Comparison of ENCODE assay signal across 20 mouse cellular contexts in genomic region chr9:23115026-23115425, GRCm38 (mm10).
A peak's percentile ranks its signal among the peaks of the same experiment; 100 is the strongest.
DNase-seq lines count a peak whose midpoint lies in the region; ATAC-seq lines count a peak whose summit lies in the region.
"Had no signal": no experiment of that assay in that cellular context is flagged by ENCODE, and none has a peak within 500 bp of the region (broad histone marks: within the 10 kb centered on the region; RNA-seq: fewer than 3 reads in every experiment).

No protein-coding gene starts in this region.

- no peak overlapping the region for H3K9ac ChIP-seq in heart, embryonic 12.5 days
- H3K9ac ChIP-seq: forebrain, embryonic 13.5 days; forebrain, postnatal 0 days; hindbrain, embryonic 14.5 days had no signal

- no peak overlapping the region for H3K4me2 ChIP-seq in heart, embryonic 12.5 days
- H3K4me2 ChIP-seq: forebrain, embryonic 13.5 days; hindbrain, embryonic 14.5 days had no signal

- H3K9me3 ChIP-seq in heart, embryonic 12.5 days (replicated peaks): no peaks in the 10 kb centered on the region
- H3K9me3 ChIP-seq: embryonic facial prominence, embryonic 10.5 days; forebrain, embryonic 13.5 days; hindbrain, embryonic 10.5 days had no signal

- H3K27me3 ChIP-seq in heart, embryonic 12.5 days (replicated peaks): no peaks in the 10 kb centered on the region
- H3K27me3 ChIP-seq: CH12.LX; forebrain, embryonic 13.5 days; Patski had no signal

- H3K36me3 ChIP-seq in heart, embryonic 12.5 days: no peaks in the 10 kb centered on the region
- H3K36me3 ChIP-seq: embryonic facial prominence, embryonic 10.5 days; hindbrain, embryonic 10.5 days had no signal

- peak; percentile 41; the same call in 1 of the 2 replicates for ATAC-seq in heart, embryonic 12.5 days (ENCODE audit: insufficient number of reproducible peaks, low FRiP score)
- ATAC-seq: activated CD4-positive, CD25-positive, alpha-beta regulatory T cell, adult 4 months; forebrain, embryonic 13.5 days; forebrain, postnatal 0 days; intestine, postnatal 0 days; Patski had no signal

- peaks cover 17% of the 10 kb centered on the region for H3K4me1 ChIP-seq in heart, embryonic 12.5 days (replicated peaks)
- H3K4me1 ChIP-seq: embryonic facial prominence, embryonic 10.5 days; forebrain, embryonic 13.5 days; hindbrain, embryonic 10.5 days had no signal

- no peak for DNase-seq in heart, postnatal 10 days
- peak; percentile 17 for DNase-seq in ovary, postnatal 36 days (ENCODE audit: low spot score)
- no peak for DNase-seq in ovary, postnatal 14 days (ENCODE audit: low spot score)
- DNase-seq in adrenal gland, postnatal 14 days: peak; percentile 80
- no peak for DNase-seq in cerebellum, adult 8-10 months
- DNase-seq in layer of hippocampus, postnatal 36 days: no peak
- DNase-seq: cerebellum, adult 18-20 months; cerebellum, postnatal 10 days; forebrain, postnatal 0 days; gastrocnemius, postnatal 25 days; kidney, adult 8-10 months had no signal

- 20% methylated on average over 5 of the region's 5 CpGs for WGBS in heart, embryonic 12.5 days

- intact Hi-C loops in heart, postnatal 10 days (cut with DNase I): no loop called here

- H3K27ac ChIP-seq in heart, embryonic 12.5 days (ENCODE audit: poor library complexity, severe bottlenecking): no peak overlapping the region
- H3K27ac ChIP-seq: embryonic facial prominence, embryonic 10.5 days; forebrain, embryonic 13.5 days; hindbrain, embryonic 10.5 days; hindbrain, embryonic 14.5 days had no signal

- no peak overlapping the region for H3K4me3 ChIP-seq in heart, embryonic 12.5 days
- H3K4me3 ChIP-seq: embryonic facial prominence, embryonic 10.5 days; forebrain, embryonic 13.5 days; hindbrain, embryonic 10.5 days had no signal

Comparison
In these comparisons a context has a peak if more than half of its experiments do, and no peak if none do; other contexts are left out.
1. DNase-seq: peak in ovary, postnatal 36 days (single experiment) and adrenal gland, postnatal 14 days (single experiment); none in heart, postnatal 10 days (0 of 2), ovary, postnatal 14 days (single experiment), cerebellum, adult 8-10 months (single experiment) and layer of hippocampus, postnatal 36 days (0 of 2).